Mouse (Mus musculus) erythroblast, embryonic 14.5 days (primary cell): ENCODE results near the gene C1ra.

Source experiments
- GATA1 ChIP-seq: IDR thresholded peaks from 2 replicates; pipeline ENCODE4 v1.6.1; 2012; ENCODE audit warnings: low read length, inconsistent platforms, mixed read lengths
- TAL1 ChIP-seq: IDR thresholded peaks from 3 replicates; pipeline ENCODE4 v1.6.1; 2012; ENCODE audit warnings: low read length, inconsistent platforms, mixed read lengths

GRCm38 (mm10) chr6:124527881-124528280 is 15.7 kb downstream of the C1ra start:
- TF ChIP-seq TAL1: no peak
- no peak for TF ChIP-seq GATA1
